Mouse (Mus musculus): ENCODE measurements at regions not wholly inside any gene's neighbourhood (a gene's known extent, or its start where the extent isn't known, plus 50 kb on each side); places are given as distances from the start of the nearest gene placed in this dataset.
A peak's percentile ranks its signal among the peaks of the same experiment; 100 is the strongest.

- DNase-seq (ENCODE audit: low read depth, low spot score): peak; percentile 38
Observed at GRCm38 (mm10) chr12:19875386-19875785, 78.9 kb upstream of the Gm21863 start.

DNA sequence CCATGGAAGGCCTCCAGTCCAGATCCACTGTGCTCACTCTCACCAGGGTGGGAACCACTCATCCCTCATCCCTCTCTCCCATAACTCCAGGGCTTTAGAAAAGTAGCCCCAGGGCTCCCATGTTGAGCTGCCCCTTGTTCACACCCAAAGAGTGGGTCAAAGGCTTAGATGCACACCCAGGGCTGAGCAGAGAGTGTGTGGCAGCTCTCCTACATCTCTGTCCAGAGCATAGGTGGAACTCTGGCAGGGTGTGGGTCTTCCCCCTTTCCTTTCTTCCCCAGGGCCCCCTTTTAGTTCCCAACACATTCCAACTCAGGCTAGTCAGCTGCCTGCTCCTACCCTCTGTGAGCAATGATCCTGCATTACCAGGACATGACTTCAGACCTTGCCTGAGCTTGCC, 78.1 kb upstream of the Gm21863 start:
- no peak for DNase-seq (ENCODE audit: low read depth, low spot score)

DNA sequence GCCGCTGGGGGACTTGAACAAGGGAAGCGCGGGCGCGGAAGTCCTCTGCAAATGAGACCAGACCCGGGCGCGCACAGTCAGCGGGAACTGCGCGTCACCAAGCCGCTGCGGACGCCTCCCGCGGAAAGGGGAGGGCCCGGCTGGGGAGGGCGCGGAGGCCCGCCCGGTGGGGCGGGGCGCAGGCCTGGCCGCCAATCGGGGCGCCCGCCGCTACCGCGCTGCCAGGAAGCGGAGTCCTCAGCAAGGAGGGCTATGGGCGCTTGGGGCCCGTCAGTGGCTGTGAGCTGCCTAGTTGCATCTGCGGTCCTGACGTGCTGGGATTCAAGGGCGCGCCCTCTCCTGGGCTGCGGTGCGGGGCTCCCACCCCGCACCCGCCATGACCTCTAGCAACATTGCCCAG, 71.9 kb upstream of the Gm21863 start:
- peak; percentile 67 for DNase-seq (ENCODE audit: low read depth, low spot score)

All from WW6 (cell line).